Mouse (Mus musculus): ENCODE measurements at regions not wholly inside any gene's neighbourhood (a gene's known extent, or its start where the extent isn't known, plus 50 kb on each side); places are given as distances from the start of the nearest gene placed in this dataset.

GRCm38 (mm10) chr13:110923936-110924335 lies 330.9 kb upstream of the Actbl2 start:
- no peak for DNase-seq (ENCODE audit: low spot score in 2 of 2)
- intact Hi-C loops (cut with DNase I), result no loop called here

GRCm38 (mm10) chr13:110924897-110925296 lies 329.9 kb upstream of the Actbl2 start:
- no peak for DNase-seq (ENCODE audit: low spot score in 2 of 2)

GRCm38 (mm10) chr13:110928143-110928542 lies 326.7 kb upstream of the Actbl2 start:
- intact Hi-C loops (cut with DNase I), result no loop called here

More at GRCm38 (mm10) chr13:110924897-110925296, 329.9 kb upstream of the Actbl2 start:
- intact Hi-C loops (cut with DNase I), result no loop called here

GRCm38 (mm10) chr13:110928894-110929293 lies 325.9 kb upstream of the Actbl2 start:
- DNase-seq (ENCODE audit: low spot score in 2 of 2), result no peak
- intact Hi-C loops (cut with DNase I), result no loop called here

More at GRCm38 (mm10) chr13:110928143-110928542, 326.7 kb upstream of the Actbl2 start:
- no peak for DNase-seq (ENCODE audit: low spot score in 2 of 2)

- DNase-seq (ENCODE audit: low spot score in 2 of 2), result no peak
- intact Hi-C loops (cut with DNase I), result no loop called here
Measured at GRCm38 (mm10) chr13:110929579-110929978, 325.2 kb upstream of the Actbl2 start.

GRCm38 (mm10) chr13:110941587-110941986 lies 313.2 kb upstream of the Actbl2 start:
- intact Hi-C loops (cut with DNase I), result no loop called here

GRCm38 (mm10) chr13:110942986-110943644 lies 311.7 kb upstream of the Actbl2 start:
- intact Hi-C loops (cut with DNase I), result no loop called here
- no peak for DNase-seq (ENCODE audit: low spot score in 2 of 2)

More at GRCm38 (mm10) chr13:110941587-110941986, 313.2 kb upstream of the Actbl2 start:
- no peak for DNase-seq (ENCODE audit: low spot score in 2 of 2)

GRCm38 (mm10) chr13:110944061-110944460 lies 310.8 kb upstream of the Actbl2 start:
- intact Hi-C loops (cut with DNase I), result no loop called here
- no peak for DNase-seq (ENCODE audit: low spot score in 2 of 2)

GRCm38 (mm10) chr13:110944683-110945082 lies 310.1 kb upstream of the Actbl2 start:
- intact Hi-C loops (cut with DNase I), result no loop called here

GRCm38 (mm10) chr13:110960212-110960611 lies 294.6 kb upstream of the Actbl2 start:
- intact Hi-C loops (cut with DNase I), result loop anchor here (10.0 kb wide), 2 partner anchors 335 to 405 kb away; no protein-coding TSS in a partner anchor
- DNase-seq (ENCODE audit: low spot score in 2 of 2), result no peak

More at GRCm38 (mm10) chr13:110944683-110945082, 310.1 kb upstream of the Actbl2 start:
- DNase-seq (ENCODE audit: low spot score in 2 of 2), result no peak

- DNase-seq (ENCODE audit: low spot score in 2 of 2), result no peak
- intact Hi-C loops (cut with DNase I), result loop anchor here (1.0 to 10.0 kb wide), 5 partner anchors 270 to 573 kb away; no protein-coding TSS in a partner anchor
Measured at GRCm38 (mm10) chr13:110967109-110967508, 287.7 kb upstream of the Actbl2 start.

GRCm38 (mm10) chr13:110967626-110968506 lies 286.9 kb upstream of the Actbl2 start:
- intact Hi-C loops (cut with DNase I), result loop anchor here (1.0 to 10.0 kb wide), 5 partner anchors 269 to 574 kb away; no protein-coding TSS in a partner anchor
- peak; percentile 85 to 92 for DNase-seq (ENCODE audit: low spot score in 2 of 2)

- intact Hi-C loops (cut with DNase I), result loop anchor here (5.0 to 10.0 kb wide), 4 partner anchors 269 to 444 kb away; no protein-coding TSS in a partner anchor
- peak in 1 of 2 experiments; percentile 25 for DNase-seq (ENCODE audit: low spot score in 2 of 2)
Measured at GRCm38 (mm10) chr13:110968507-110968905, 286.3 kb upstream of the Actbl2 start.

- intact Hi-C loops (cut with DNase I), result no loop called here
Measured at GRCm38 (mm10) chr13:110977379-110977778, 277.4 kb upstream of the Actbl2 start.

GRCm38 (mm10) chr13:110978022-110978421 lies 276.8 kb upstream of the Actbl2 start:
- intact Hi-C loops (cut with DNase I), result no loop called here
- DNase-seq (ENCODE audit: low spot score in 2 of 2), result no peak

More at GRCm38 (mm10) chr13:110977379-110977778, 277.4 kb upstream of the Actbl2 start:
- no peak for DNase-seq (ENCODE audit: low spot score in 2 of 2)

GRCm38 (mm10) chr13:110990677-110991076 lies 264.1 kb upstream of the Actbl2 start:
- peak in 1 of 2 experiments; percentile 15 for DNase-seq (ENCODE audit: low spot score in 2 of 2)
- intact Hi-C loops (cut with DNase I), result no loop called here

GRCm38 (mm10) chr13:110991121-110991520 lies 263.7 kb upstream of the Actbl2 start:
- DNase-seq (ENCODE audit: low spot score in 2 of 2), result no peak
- intact Hi-C loops (cut with DNase I), result no loop called here

GRCm38 (mm10) chr13:110994596-110994995 lies 260.2 kb upstream of the Actbl2 start:
- intact Hi-C loops (cut with DNase I), result no loop called here
- no peak for DNase-seq (ENCODE audit: low spot score in 2 of 2)

GRCm38 (mm10) chr13:111002670-111003069 lies 252.1 kb upstream of the Actbl2 start:
- intact Hi-C loops (cut with DNase I), result no loop called here

GRCm38 (mm10) chr13:111014142-111014541 lies 240.7 kb upstream of the Actbl2 start:
- no peak for DNase-seq (ENCODE audit: low spot score in 2 of 2)
- intact Hi-C loops (cut with DNase I), result no loop called here

More at GRCm38 (mm10) chr13:111002670-111003069, 252.1 kb upstream of the Actbl2 start:
- DNase-seq (ENCODE audit: low spot score in 2 of 2), result no peak

Measured in left cerebral cortex, postnatal 14 days (tissue).